Mouse (Mus musculus): ENCODE measurements around the gene Ube2d3. TPM values are rescaled to one million over a fixed set of nuclear protein-coding genes. Genes with fewer than 3 reads are reported as not detected.
A peak's percentile ranks its signal among the peaks of the same experiment; 100 is the strongest.
"Not testable (repeated sequence)": the region's sequence is repeated elsewhere in the genome, so short reads cannot be mapped to it uniquely, and the experiment has no call there.

Ube2d3 gene
- total and polyA plus RNA-seq, 2 experiments, result 210 to 243 TPM

GRCm38 (mm10) chr3:135469146-135469545 is 31.2 kb downstream of the Ube2d3 start:
- H3K9ac ChIP-seq (ENCODE audit: low read depth, low read length), result no peak overlapping the region
- no peak overlapping the region for H3K4me3 ChIP-seq (ENCODE audit: insufficient read depth, low read depth, low read length)
- no peaks in the 10 kb centered on the region for H3K79me2 ChIP-seq (ENCODE audit: control insufficient read depth, insufficient read depth, low read length)
- H3K27ac ChIP-seq (replicated peaks; ENCODE audit: insufficient read depth, low read depth, low read length), result no peak overlapping the region
- TF ChIP-seq POLR2A (IDR thresholded peaks at IDR 0.05; ENCODE audit: extremely low read depth, insufficient read depth, low read length), result no peak
- no peak for TF ChIP-seq CTCF (IDR thresholded peaks at IDR 0.05; ENCODE audit: low read depth, low read length)
- WGBS, result 60% methylated on average over 3 of the region's 3 CpGs
- H3K4me1 ChIP-seq (ENCODE audit: control insufficient read depth, insufficient read depth, low read length), result no peaks in the 10 kb centered on the region
- H3K27me3 ChIP-seq (ENCODE audit: control insufficient read depth, insufficient read depth, low read length), result no peaks in the 10 kb centered on the region
- peaks cover 19% of the 10 kb centered on the region for H3K36me3 ChIP-seq (ENCODE audit: control insufficient read depth, insufficient read depth, low read length)
- DNase-seq (ENCODE audit: extremely low read depth, low read depth, low spot score), result no peak

- peaks cover 14% of the 10 kb centered on the region for H3K36me3 ChIP-seq (ENCODE audit: control insufficient read depth, insufficient read depth, low read length)
- H3K27me3 ChIP-seq (ENCODE audit: control insufficient read depth, insufficient read depth, low read length), result no peaks in the 10 kb centered on the region
- no peaks in the 10 kb centered on the region for H3K4me1 ChIP-seq (ENCODE audit: control insufficient read depth, insufficient read depth, low read length)
- no peak overlapping the region for H3K9ac ChIP-seq (ENCODE audit: low read depth, low read length)
- H3K4me3 ChIP-seq (ENCODE audit: insufficient read depth, low read depth, low read length), result no peak overlapping the region
- WGBS, result 24% methylated on average over 4 of the region's 4 CpGs
- no peaks in the 10 kb centered on the region for H3K79me2 ChIP-seq (ENCODE audit: control insufficient read depth, insufficient read depth, low read length)
- DNase-seq (ENCODE audit: extremely low read depth, low read depth, low spot score), result peak; percentile 77
- no peak for TF ChIP-seq CTCF (IDR thresholded peaks at IDR 0.05; ENCODE audit: low read depth, low read length)
- no peak for TF ChIP-seq POLR2A (IDR thresholded peaks at IDR 0.05; ENCODE audit: extremely low read depth, insufficient read depth, low read length)
- H3K27ac ChIP-seq (replicated peaks; ENCODE audit: insufficient read depth, low read depth, low read length), result 0 out of 2 replicates have a peak overlapping the region, but pooled peaks have one; percentile 49
Observed at GRCm38 (mm10) chr3:135469974-135470373, 32.0 kb downstream of the Ube2d3 start.

- DNase-seq (ENCODE audit: extremely low read depth, low read depth, low spot score), result no peak
- WGBS, result 76% methylated on average over 1 of the region's 1 CpGs
- no peaks in the 10 kb centered on the region for H3K79me2 ChIP-seq (ENCODE audit: control insufficient read depth, insufficient read depth, low read length)
- H3K27ac ChIP-seq (replicated peaks; ENCODE audit: insufficient read depth, low read depth, low read length), result no peak overlapping the region
- peaks cover 14% of the 10 kb centered on the region for H3K36me3 ChIP-seq (ENCODE audit: control insufficient read depth, insufficient read depth, low read length)
- TF ChIP-seq POLR2A (IDR thresholded peaks at IDR 0.05; ENCODE audit: extremely low read depth, insufficient read depth, low read length) (no peak), CTCF (IDR thresholded peaks at IDR 0.05; ENCODE audit: low read depth, low read length) (no peak)
- no peaks in the 10 kb centered on the region for H3K4me1 ChIP-seq (ENCODE audit: control insufficient read depth, insufficient read depth, low read length)
- no peak overlapping the region for H3K9ac ChIP-seq (ENCODE audit: low read depth, low read length)
- H3K4me3 ChIP-seq (ENCODE audit: insufficient read depth, low read depth, low read length), result no peak overlapping the region
- no peaks in the 10 kb centered on the region for H3K27me3 ChIP-seq (ENCODE audit: control insufficient read depth, insufficient read depth, low read length)
Observed at GRCm38 (mm10) chr3:135470823-135471222, 32.9 kb downstream of the Ube2d3 start.

- no peaks in the 10 kb centered on the region for H3K36me3 ChIP-seq (ENCODE audit: control insufficient read depth, insufficient read depth, low read length)
- no peak overlapping the region for H3K9ac ChIP-seq (ENCODE audit: low read depth, low read length)
- TF ChIP-seq CTCF (IDR thresholded peaks at IDR 0.05; ENCODE audit: low read depth, low read length) (no peak), POLR2A (IDR thresholded peaks at IDR 0.05; ENCODE audit: extremely low read depth, insufficient read depth, low read length) (no peak)
- no peaks in the 10 kb centered on the region for H3K4me1 ChIP-seq (ENCODE audit: control insufficient read depth, insufficient read depth, low read length)
- no peak overlapping the region for H3K27ac ChIP-seq (replicated peaks; ENCODE audit: insufficient read depth, low read depth, low read length)
- no peaks in the 10 kb centered on the region for H3K27me3 ChIP-seq (ENCODE audit: control insufficient read depth, insufficient read depth, low read length)
- H3K79me2 ChIP-seq (ENCODE audit: control insufficient read depth, insufficient read depth, low read length), result no peaks in the 10 kb centered on the region
- no peak for DNase-seq (ENCODE audit: extremely low read depth, low read depth, low spot score)
- WGBS, result 79% methylated on average over 8 of the region's 8 CpGs
- no peak overlapping the region for H3K4me3 ChIP-seq (ENCODE audit: insufficient read depth, low read depth, low read length)
Observed at GRCm38 (mm10) chr3:135475025-135475424, 37.1 kb downstream of the Ube2d3 start.

- no peaks in the 10 kb centered on the region for H3K4me1 ChIP-seq (ENCODE audit: control insufficient read depth, insufficient read depth, low read length)
- no peak for DNase-seq (ENCODE audit: extremely low read depth, low read depth, low spot score)
- 87% methylated on average over 6 of the region's 6 CpGs for WGBS
- H3K79me2 ChIP-seq (ENCODE audit: control insufficient read depth, insufficient read depth, low read length), result no peaks in the 10 kb centered on the region
- no peaks in the 10 kb centered on the region for H3K36me3 ChIP-seq (ENCODE audit: control insufficient read depth, insufficient read depth, low read length)
- TF ChIP-seq POLR2A (IDR thresholded peaks at IDR 0.05; ENCODE audit: extremely low read depth, insufficient read depth, low read length), result no peak
- no peak for TF ChIP-seq CTCF (IDR thresholded peaks at IDR 0.05; ENCODE audit: low read depth, low read length)
- H3K27me3 ChIP-seq (ENCODE audit: control insufficient read depth, insufficient read depth, low read length), result no peaks in the 10 kb centered on the region
- no peak overlapping the region for H3K9ac ChIP-seq (ENCODE audit: low read depth, low read length)
- no peak overlapping the region for H3K4me3 ChIP-seq (ENCODE audit: insufficient read depth, low read depth, low read length)
- no peak overlapping the region for H3K27ac ChIP-seq (replicated peaks; ENCODE audit: insufficient read depth, low read depth, low read length)
Observed at GRCm38 (mm10) chr3:135476286-135476685, 38.3 kb downstream of the Ube2d3 start.

- H3K27ac ChIP-seq (replicated peaks; ENCODE audit: insufficient read depth, low read depth, low read length), result no peak overlapping the region
- H3K4me3 ChIP-seq (ENCODE audit: insufficient read depth, low read depth, low read length), result no peak overlapping the region
- TF ChIP-seq CTCF (IDR thresholded peaks at IDR 0.05; ENCODE audit: low read depth, low read length) (no peak), POLR2A (IDR thresholded peaks at IDR 0.05; ENCODE audit: extremely low read depth, insufficient read depth, low read length) (no peak)
- no peaks in the 10 kb centered on the region for H3K36me3 ChIP-seq (ENCODE audit: control insufficient read depth, insufficient read depth, low read length)
- H3K27me3 ChIP-seq (ENCODE audit: control insufficient read depth, insufficient read depth, low read length), result no peaks in the 10 kb centered on the region
- no peak for DNase-seq (ENCODE audit: extremely low read depth, low read depth, low spot score)
- no peaks in the 10 kb centered on the region for H3K79me2 ChIP-seq (ENCODE audit: control insufficient read depth, insufficient read depth, low read length)
- 87% methylated on average over 2 of the region's 2 CpGs for WGBS
- no peak overlapping the region for H3K9ac ChIP-seq (ENCODE audit: low read depth, low read length)
- H3K4me1 ChIP-seq (ENCODE audit: control insufficient read depth, insufficient read depth, low read length), result peaks cover 2% of the 10 kb centered on the region; the same call in 1 of the 2 replicates
Observed at GRCm38 (mm10) chr3:135476977-135477376, 39.0 kb downstream of the Ube2d3 start.

- not testable (repeated sequence) for H3K27ac ChIP-seq (replicated peaks; ENCODE audit: insufficient read depth, low read depth, low read length); DNase-seq (ENCODE audit: extremely low read depth, low read depth, low spot score); H3K27me3 ChIP-seq (ENCODE audit: control insufficient read depth, insufficient read depth, low read length); H3K79me2 ChIP-seq (ENCODE audit: control insufficient read depth, insufficient read depth, low read length); H3K36me3 ChIP-seq (ENCODE audit: control insufficient read depth, insufficient read depth, low read length); H3K9ac ChIP-seq (ENCODE audit: low read depth, low read length); H3K4me3 ChIP-seq (ENCODE audit: insufficient read depth, low read depth, low read length); H3K4me1 ChIP-seq (ENCODE audit: control insufficient read depth, insufficient read depth, low read length)
- WGBS, result 94% methylated on average over 5 of the region's 5 CpGs
Observed at GRCm38 (mm10) chr3:135479090-135479489, 41.1 kb downstream of the Ube2d3 start.
